Mouse (Mus musculus) liver, embryonic 14.5 days (tissue): ENCODE measurements around the gene Fmo5.

Experiments used
- CTCF ChIP-seq: IDR thresholded peaks from 2 replicates; pipeline ENCODE4 v1.5.1; 2016; ENCODE audit warnings: antibody characterized with exemption, low read depth, control low read depth
- EP300 ChIP-seq: IDR thresholded peaks from 2 replicates; pipeline ENCODE4 v1.6.1; 2016; ENCODE audit warnings: antibody characterized with exemption, low read depth

GRCm38 (mm10) chr3:97620657-97621056, 7.9 kb upstream of the Fmo5 start:
- TF ChIP-seq CTCF, result no peak
- TF ChIP-seq EP300, result no peak
